Mouse (Mus musculus) lung, postnatal 0 days (tissue): ENCODE measurements around the gene Neurl2. TPM values are rescaled to one million over a fixed set of nuclear protein-coding genes. Genes with fewer than 3 reads are reported as not detected.

Experiments
- ATAC-seq: fragments of 200-750 bp; cut with Nextera tagmentation; 2 replicates; pipeline ENCODE4 v1.8.0; 2017; ENCODE audit warnings: moderate library complexity
- DNase-seq: peaks from one replicate; pipeline ENCODE4 v3.0.0-alpha.2; 2016; ENCODE audit warnings: low spot score
- H3K27ac ChIP-seq: fragments of 300-500 bp; sonication (generic); 2 replicates; pipeline ENCODE4 v1.5.1; 2014; ENCODE audit warnings: antibody characterized with exemption, mild to moderate bottlenecking, low read length, mixed read lengths
- H3K27me3 ChIP-seq: fragments of 300-500 bp; sonication (generic); replicated peaks from 2 replicates; pipeline ENCODE4 v1.6.1; 2014; ENCODE audit warnings: low read length, mixed read lengths; ENCODE audit not compliant: insufficient read depth
- H3K36me3 ChIP-seq: fragments of 300-500 bp; sonication (generic); 2 replicates; pipeline ENCODE4 v1.6.1; 2014; ENCODE audit warnings: low read length, mixed read lengths; ENCODE audit not compliant: insufficient read depth
- H3K4me1 ChIP-seq: fragments of 300-500 bp; sonication (generic); 2 replicates; pipeline ENCODE4 v1.6.1; 2014; ENCODE audit warnings: antibody characterized with exemption, low read depth, low read length, mixed read lengths; ENCODE audit not compliant: insufficient read depth
- H3K4me2 ChIP-seq: fragments of 300-500 bp; sonication (generic); replicated peaks from 2 replicates; pipeline ENCODE4 v1.6.1; 2014; ENCODE audit warnings: low read depth, mild to moderate bottlenecking, low read length, moderate library complexity, mixed read lengths
- H3K4me3 ChIP-seq: fragments of 300-500 bp; sonication (generic); 2 replicates; pipeline ENCODE4 v1.5.1; 2014; ENCODE audit warnings: low read depth, low read length
- H3K9ac ChIP-seq: fragments of 300-500 bp; sonication (generic); replicated peaks from 2 replicates; pipeline ENCODE4 v1.6.1; 2014; ENCODE audit warnings: low read depth, mild to moderate bottlenecking
- H3K9me3 ChIP-seq: fragments of 300-500 bp; sonication (generic); 2 replicates; pipeline ENCODE4 v1.6.1; 2016; ENCODE audit warnings: low read length, mixed read lengths
- CTCF ChIP-seq: IDR thresholded peaks from 2 replicates; pipeline ENCODE4 v1.5.1; 2016; ENCODE audit warnings: antibody characterized with exemption, mild to moderate bottlenecking
- EP300 ChIP-seq: IDR thresholded peaks from 2 replicates; pipeline ENCODE4 v1.6.1; 2016; ENCODE audit warnings: antibody characterized with exemption, mild to moderate bottlenecking, control low read depth
- WGBS: fragments of 180-500 bp; shearing (Covaris S2); extraction: QIAGEN DNeasy Blood & Tissue Kit; methylation state at CpG from one replicate; pipeline ENCODE4 v1.1.7; 2014; 5-methylcytosine and 5-hydroxymethylcytosine counted together
- polyA plus RNA-seq: library from polyadenylated mRNA; unstranded; fragments of >200 nt; fragmentation: Nextera tagmentation; extraction: Ambion mirVana; gene quantifications from 2 replicates; pipeline ENCODE4 v1.2.1, GENCODE M21; 2015

Neurl2 gene
- polyA plus RNA-seq, 1 experiment from 2014 or later, result 5.4 TPM

GRCm38 (mm10) chr2:164806614-164807013, 26.6 kb downstream of the Neurl2 start:
- Histone ChIP-seq H3K4me2 (no peak overlapping the region), H3K4me1 (peaks cover 4% of the 10 kb centered on the region; the same call in 1 of the 2 replicates), H3K9ac (no peak overlapping the region), H3K9me3 (no peaks in the 10 kb centered on the region), H3K27me3 (no peaks in the 10 kb centered on the region), H3K27ac (no peak overlapping the region), H3K4me3 (no peak overlapping the region), H3K36me3 (no peaks in the 10 kb centered on the region)
- TF ChIP-seq EP300 (no peak), CTCF (no peak)
- DNase-seq (no peak), ATAC-seq (no peak)
- 68% methylated on average over 7 of the region's 7 CpGs for WGBS

- DNase-seq (no peak), ATAC-seq (peak; percentile 61)
- Histone ChIP-seq H3K4me2 (peak overlapping the region; percentile 58), H3K4me1 (peaks cover 4% of the 10 kb centered on the region; the same call in 1 of the 2 replicates), H3K9ac (peak overlapping the region; percentile 56), H3K27ac (peak overlapping the region; percentile 78), H3K27me3 (no peaks in the 10 kb centered on the region), H3K9me3 (no peaks in the 10 kb centered on the region), H3K36me3 (no peaks in the 10 kb centered on the region), H3K4me3 (peak overlapping the region; percentile 79)
- no peak for TF ChIP-seq CTCF
- no peak for TF ChIP-seq EP300
- 2% methylated on average over 21 of the region's 21 CpGs for WGBS
Measured at GRCm38 (mm10) chr2:164805332-164805718, 27.9 kb downstream of the Neurl2 start.

GRCm38 (mm10) chr2:164804533-164805331, 28.5 kb downstream of the Neurl2 start, which contains the start of the genes Acot8 and Zswim3:
Gene Acot8 (minus strand): TSS chr2:164804882.
Gene Zswim3 (plus strand): TSS chr2:164805098.
- Histone ChIP-seq H3K27me3 (no peaks in the 10 kb centered on the region), H3K27ac (peak within 1 kb of the TSS; percentile 78), H3K4me3 (peak within 1 kb of the TSS; percentile 79), H3K9ac (peak within 1 kb of the TSS; percentile 70), H3K4me1 (peaks cover 4% of the 10 kb centered on the region; the same call in 1 of the 2 replicates), H3K4me2 (peak within 1 kb of the TSS; percentile 63), H3K36me3 (no peaks in the 10 kb centered on the region), H3K9me3 (no peaks in the 10 kb centered on the region)
- under 1% methylated on average over 47 of the region's 47 CpGs for WGBS
- TF ChIP-seq CTCF, result peak; percentile 16
- TF ChIP-seq EP300, result peak; percentile 69; the same call in 1 of the 2 replicates
- DNase-seq (peak; percentile 98), ATAC-seq (peak; percentile 98)

- H3K9ac ChIP-seq, result peak overlapping the region; percentile 70
- peak overlapping the region; percentile 79; the same call in 1 of the 2 replicates for H3K4me3 ChIP-seq
- H3K36me3 ChIP-seq, result no peaks in the 10 kb centered on the region
- no peak; the same call in 1 of the 2 replicates for TF ChIP-seq EP300
- TF ChIP-seq CTCF, result no peak
- peaks cover 4% of the 10 kb centered on the region; the same call in 1 of the 2 replicates for H3K4me1 ChIP-seq
- ATAC-seq (no peak), DNase-seq (no peak)
- no peaks in the 10 kb centered on the region for H3K27me3 ChIP-seq
- peak overlapping the region; percentile 63 for H3K4me2 ChIP-seq
- 60% methylated on average over 1 of the region's 1 CpGs for WGBS
- no peaks in the 10 kb centered on the region for H3K9me3 ChIP-seq
- H3K27ac ChIP-seq, result no peak overlapping the region
Measured at GRCm38 (mm10) chr2:164803921-164804313, 29.3 kb downstream of the Neurl2 start.

GRCm38 (mm10) chr2:164803201-164803920, 29.9 kb downstream of the Neurl2 start:
- Histone ChIP-seq H3K9ac (0 out of 2 replicates have a peak overlapping the region, but pooled peaks have one; percentile 70), H3K4me3 (no peak overlapping the region), H3K27me3 (no peaks in the 10 kb centered on the region), H3K4me2 (peak overlapping the region; percentile 63), H3K27ac (no peak overlapping the region), H3K9me3 (no peaks in the 10 kb centered on the region), H3K36me3 (no peaks in the 10 kb centered on the region), H3K4me1 (peaks cover 4% of the 10 kb centered on the region; the same call in 1 of the 2 replicates)
- 81% methylated on average over 16 of the region's 16 CpGs for WGBS
- ATAC-seq (no peak), DNase-seq (no peak)
- TF ChIP-seq CTCF (no peak), EP300 (no peak)
